Mouse (Mus musculus) myocyte (in vitro differentiated cells): ENCODE data around the gene Six5. TPM values are rescaled to one million over a fixed set of nuclear protein-coding genes. Genes with fewer than 3 reads are reported as not detected.

Experiments used
- H3K27me3 ChIP-seq: one replicate; pipeline ENCODE4 v1.6.1; 2011; ENCODE audit not compliant: control insufficient read depth, insufficient read depth, insufficient read length
- H3K36me3 ChIP-seq: one replicate; pipeline ENCODE4 v1.6.1; 2011; ENCODE audit not compliant: control insufficient read depth, insufficient read depth
- H3K4me2 ChIP-seq: one replicate; pipeline ENCODE4 v1.6.1; 2011; ENCODE audit warnings: low read depth, control low read depth
- H3K4me3 ChIP-seq: one replicate; pipeline ENCODE4 v1.5.1; 2011; ENCODE audit warnings: mild to moderate bottlenecking, control low read depth, moderate library complexity
- H3K79me2 ChIP-seq: one replicate; pipeline ENCODE4 v1.6.1; 2011; ENCODE audit not compliant: control insufficient read depth, insufficient read depth
- H3ac ChIP-seq: one replicate; pipeline ENCODE4 v1.6.1; 2011; ENCODE audit not compliant: control insufficient read depth, insufficient read length
- CEBPB ChIP-seq: IDR thresholded peaks from 2 replicates; pipeline ENCODE4 v1.6.1; 2011; ENCODE audit warnings: mild to moderate bottlenecking, moderate library complexity; ENCODE audit not compliant: poor library complexity, insufficient read depth, severe bottlenecking
- E2F4 ChIP-seq: IDR thresholded peaks from one replicate; pipeline ENCODE4 v1.6.1; 2011; ENCODE audit warnings: mild to moderate bottlenecking, control low read depth, moderate library complexity; ENCODE audit not compliant: insufficient read depth
- MAX ChIP-seq: IDR thresholded peaks from one replicate; pipeline ENCODE4 v1.6.1; 2011; ENCODE audit warnings: low read depth, mild to moderate bottlenecking, control low read depth
- MYOD1 ChIP-seq, 3 experiments: IDR thresholded peaks; one replicate each; pipeline ENCODE4 v1.6.1; 2011; ENCODE audit warnings: control low read depth in 2 of 3, low read depth in 2 of 3, mild to moderate bottlenecking in 2 of 3, moderate library complexity in 1 of 3; ENCODE audit not compliant: insufficient read length in 2 of 3, control insufficient read depth in 1 of 3
- MYOG ChIP-seq, 3 experiments: IDR thresholded peaks; one replicate each; pipeline ENCODE4 v1.6.1; 2011; ENCODE audit warnings: control low read depth in 2 of 3, low read depth in 2 of 3, mild to moderate bottlenecking in 2 of 3; ENCODE audit not compliant: insufficient read length in 2 of 3, control insufficient read depth in 1 of 3, insufficient read depth in 1 of 3
- POLR2A ChIP-seq: IDR thresholded peaks from one replicate; pipeline ENCODE4 v1.6.1; 2011; ENCODE audit warnings: low read depth, mild to moderate bottlenecking, control low read depth, moderate library complexity; ENCODE audit not compliant: insufficient read length
- POLR2AphosphoS2 ChIP-seq: IDR thresholded peaks from one replicate; pipeline ENCODE4 v1.6.1; 2011; ENCODE audit warnings: low read depth, control low read depth; ENCODE audit not compliant: insufficient read length
- REST ChIP-seq: IDR thresholded peaks from one replicate; pipeline ENCODE4 v1.6.1; 2011; ENCODE audit warnings: mild to moderate bottlenecking, control low read depth, moderate library complexity; ENCODE audit not compliant: insufficient read depth, insufficient read length
- SRF ChIP-seq: IDR thresholded peaks from one replicate; pipeline ENCODE4 v1.6.1; 2011; ENCODE audit warnings: low read depth; ENCODE audit not compliant: control insufficient read depth, insufficient read length
- TCF12 ChIP-seq: IDR thresholded peaks from one replicate; pipeline ENCODE4 v1.6.1; 2011; ENCODE audit warnings: mild to moderate bottlenecking, control low read depth; ENCODE audit not compliant: poor library complexity, insufficient read depth, severe bottlenecking
- TCF3 ChIP-seq: IDR thresholded peaks from one replicate; pipeline ENCODE4 v1.6.1; 2011; ENCODE audit warnings: low read depth, control low read depth; ENCODE audit not compliant: insufficient read length
- USF1 ChIP-seq: IDR thresholded peaks from one replicate; pipeline ENCODE4 v1.6.1; 2011; ENCODE audit warnings: low read depth, mild to moderate bottlenecking, control low read depth, moderate library complexity
- polyA plus RNA-seq: library from polyadenylated mRNA; unstranded; fragments of >200 nt; fragmentation: generic; extraction: Trizol; gene quantifications from one replicate; pipeline ENCODE4 v1.2.1, GENCODE M21; 2012; ENCODE audit warnings: missing spikeins

The Six5 gene
- polyA plus RNA-seq, 1 experiment = 1.6 TPM

GRCm38 (mm10) chr7:19073504-19073903 is 20.9 kb upstream of the Six5 start:
- no peaks in the 10 kb centered on the region for H3K36me3 ChIP-seq
- H3K27me3 ChIP-seq = no peaks in the 10 kb centered on the region
- no peak overlapping the region for H3K4me2 ChIP-seq
- TF ChIP-seq MYOD1 (IDR thresholded peaks at IDR 0.05; ENCODE audit: control insufficient read depth in 1 of 3, insufficient read length in 2 of 3, low read depth in 2 of 3) (no peak), E2F4 (no peak), USF1 (no peak), REST (no peak)
- peaks cover 26% of the 10 kb centered on the region for H3K79me2 ChIP-seq
- no peak overlapping the region for H3ac ChIP-seq
- H3K4me3 ChIP-seq = no peak overlapping the region

- no peaks in the 10 kb centered on the region for H3K36me3 ChIP-seq
- H3K27me3 ChIP-seq = no peaks in the 10 kb centered on the region
- H3K4me3 ChIP-seq = no peak overlapping the region
- no peak overlapping the region for H3K4me2 ChIP-seq
- H3K79me2 ChIP-seq = peaks cover 31% of the 10 kb centered on the region
- no peak for TF ChIP-seq POLR2A
- no peak for TF ChIP-seq TCF3
- no peak for TF ChIP-seq MYOG (IDR thresholded peaks at IDR 0.05; ENCODE audit: control insufficient read depth in 1 of 3, insufficient read depth in 1 of 3, insufficient read length in 2 of 3, low read depth in 2 of 3)
- TF ChIP-seq USF1 = no peak
- no peak for TF ChIP-seq TCF12
- TF ChIP-seq CEBPB = no peak
- no peak for TF ChIP-seq POLR2AphosphoS2
- TF ChIP-seq SRF = no peak
- no peak for TF ChIP-seq REST
- TF ChIP-seq E2F4 = no peak
- no peak for TF ChIP-seq MYOD1 (IDR thresholded peaks at IDR 0.05; ENCODE audit: control insufficient read depth in 1 of 3, insufficient read length in 2 of 3, low read depth in 2 of 3)
- TF ChIP-seq MAX = no peak
- no peak overlapping the region for H3ac ChIP-seq
Observed at GRCm38 (mm10) chr7:19074494-19074893, 19.9 kb upstream of the Six5 start.

GRCm38 (mm10) chr7:19075231-19075630 is 19.2 kb upstream of the Six5 start:
- Histone ChIP-seq H3K4me3 (peak overlapping the region; percentile 49), H3ac (peak overlapping the region; percentile 62), H3K79me2 (peaks cover 31% of the 10 kb centered on the region), H3K36me3 (no peaks in the 10 kb centered on the region), H3K27me3 (no peaks in the 10 kb centered on the region), H3K4me2 (peak overlapping the region; percentile 85)
- no peak for TF ChIP-seq POLR2A
- TF ChIP-seq MYOG (IDR thresholded peaks at IDR 0.05; ENCODE audit: control insufficient read depth in 1 of 3, insufficient read depth in 1 of 3, insufficient read length in 2 of 3, low read depth in 2 of 3) = no peak
- TF ChIP-seq CEBPB = no peak
- no peak for TF ChIP-seq TCF12
- TF ChIP-seq REST = no peak
- TF ChIP-seq MYOD1 (IDR thresholded peaks at IDR 0.05; ENCODE audit: control insufficient read depth in 1 of 3, insufficient read length in 2 of 3, low read depth in 2 of 3) = no peak
- TF ChIP-seq SRF = no peak
- no peak for TF ChIP-seq TCF3
- TF ChIP-seq POLR2AphosphoS2 = no peak
- no peak for TF ChIP-seq USF1
- TF ChIP-seq E2F4 = no peak
- TF ChIP-seq MAX = no peak

DNA sequence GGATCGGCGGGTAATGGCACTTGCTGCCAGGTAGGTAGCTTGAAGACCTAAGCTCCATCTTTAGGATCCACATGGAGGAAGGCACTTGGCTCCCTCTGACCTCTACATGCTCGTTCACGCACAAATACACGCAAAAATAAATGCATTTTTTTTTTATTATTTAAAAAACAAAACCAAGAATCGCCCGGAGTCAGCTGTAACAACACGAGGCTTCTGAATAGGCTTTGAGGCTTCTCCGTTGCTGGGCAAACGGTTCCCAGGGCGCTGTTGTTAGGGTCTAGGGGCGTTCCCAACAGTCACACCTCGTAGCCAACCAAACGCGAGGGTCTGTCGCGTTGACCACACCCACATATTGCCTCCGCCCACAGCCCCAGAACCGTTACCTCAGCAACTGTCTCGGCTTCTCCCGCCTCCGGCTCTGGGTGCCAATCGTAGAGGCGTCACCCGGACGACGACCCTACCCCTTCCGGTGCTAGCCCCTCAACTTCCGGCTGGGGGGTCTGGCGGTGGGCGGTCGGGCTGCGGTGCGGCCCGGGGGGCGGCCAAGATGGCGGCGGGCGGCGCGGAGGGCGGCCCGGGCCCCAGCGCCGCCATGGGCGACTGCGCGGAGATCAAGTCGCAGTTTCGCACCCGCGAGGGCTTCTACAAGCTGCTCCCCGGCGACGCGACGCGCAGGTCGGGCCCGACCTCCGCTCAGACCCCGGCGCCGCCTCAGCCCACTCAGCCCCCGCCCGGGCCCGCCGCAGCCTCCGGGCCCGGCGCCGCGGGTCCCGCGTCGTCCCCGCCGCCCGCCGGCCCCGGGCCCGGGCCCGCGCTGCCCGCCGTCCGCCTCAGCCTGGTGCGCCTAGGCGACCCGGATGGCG is 18.4 kb upstream of the Six5 start, which contains the start of gene Dmwd:
Dmwd (plus strand) TSS at position 505 of the 863 bp plus-strand sequence.
- TF ChIP-seq CEBPB (no peak), POLR2A (peak; percentile 35), USF1 (no peak), E2F4 (no peak), POLR2AphosphoS2 (no peak), TCF3 (no peak)
- Histone ChIP-seq H3K36me3 (no peaks in the 10 kb centered on the region), H3K4me3 (peak within 1 kb of the TSS; percentile 49), H3K27me3 (no peaks in the 10 kb centered on the region), H3K4me2 (peak within 1 kb of the TSS; percentile 93), H3ac (peak within 1 kb of the TSS; percentile 62), H3K79me2 (peaks cover 31% of the 10 kb centered on the region)

DNA sequence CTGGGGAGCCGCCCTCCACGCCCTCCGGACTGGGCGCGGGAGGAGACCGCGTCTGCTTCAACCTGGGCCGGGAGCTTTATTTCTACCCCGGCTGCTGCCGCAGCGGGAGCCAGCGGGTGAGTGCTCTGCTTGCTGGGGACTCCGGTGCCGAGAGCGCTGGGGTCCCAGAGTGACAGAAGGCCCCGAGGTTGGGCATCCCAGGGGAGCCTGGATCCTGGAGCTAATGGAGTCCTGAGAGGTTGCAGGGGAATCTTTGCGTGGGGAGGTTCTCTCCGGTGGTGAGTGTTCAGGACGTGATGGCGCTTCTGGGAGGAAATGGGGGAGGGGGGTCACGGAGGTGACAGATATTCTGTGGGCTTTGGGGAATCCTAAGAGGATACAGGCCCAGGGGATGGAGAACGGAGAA is 17.8 kb upstream of the Six5 start:
- H3ac ChIP-seq = peak overlapping the region; percentile 62
- H3K4me2 ChIP-seq = peak overlapping the region; percentile 93
- peaks cover 38% of the 10 kb centered on the region for H3K79me2 ChIP-seq
- no peaks in the 10 kb centered on the region for H3K36me3 ChIP-seq
- peak overlapping the region; percentile 49 for H3K4me3 ChIP-seq
- TF ChIP-seq POLR2AphosphoS2 = no peak
- TF ChIP-seq E2F4 = no peak
- no peak for TF ChIP-seq MYOD1 (IDR thresholded peaks at IDR 0.05; ENCODE audit: control insufficient read depth in 1 of 3, insufficient read length in 2 of 3, low read depth in 2 of 3)
- no peak for TF ChIP-seq USF1
- no peak for TF ChIP-seq TCF3
- TF ChIP-seq MAX = no peak
- no peak for TF ChIP-seq SRF
- no peak for TF ChIP-seq POLR2A
- no peak for TF ChIP-seq REST
- no peak for TF ChIP-seq CEBPB
- no peak for TF ChIP-seq MYOG (IDR thresholded peaks at IDR 0.05; ENCODE audit: control insufficient read depth in 1 of 3, insufficient read depth in 1 of 3, insufficient read length in 2 of 3, low read depth in 2 of 3)
- TF ChIP-seq TCF12 = no peak
- no peaks in the 10 kb centered on the region for H3K27me3 ChIP-seq
